Mouse (Mus musculus): ENCODE data around the gene Hs6st2. TPM values are rescaled to one million over a fixed set of nuclear protein-coding genes. Genes with fewer than 3 reads are reported as not detected.

The Hs6st2 gene
- 0.35 TPM for polyA plus RNA-seq (2014; fragmentation: Illumina TruSeq; extraction: RNeasy Lipid Tissue Mini Kit (QIAGEN cat#74804); ENCODE audit: low read depth, low replicate concordance)

GRCm38 (mm10) chrX:51681756-51682155 is at the start of gene Hs6st2:
Gene Hs6st2 (minus strand): TSS chrX:51681856.

Other genes with a start within 250 kb of the Hs6st2 start
- not detected for gene Usp26, start 119.4 kb upstream of the Hs6st2 start, polyA plus RNA-seq (2014; fragmentation: Illumina TruSeq; extraction: RNeasy Lipid Tissue Mini Kit (QIAGEN cat#74804); ENCODE audit: low read depth, low replicate concordance)

Data from sigmoid colon, adult 10 weeks (tissue).